Mouse (Mus musculus) bone marrow, adult 2 months (tissue): ENCODE measurements around the gene Slc8a2. TPM values are rescaled to one million over a fixed set of nuclear protein-coding genes. Genes with fewer than 3 reads are reported as not detected.

Experiments
- H3K27ac ChIP-seq: fragments of 200-500 bp; 2 replicates; pipeline ENCODE4 v1.5.1; 2012; ENCODE audit warnings: low read depth, mild to moderate bottlenecking, control low read depth, inconsistent platforms, low read length; ENCODE audit not compliant: control insufficient read depth, poor library complexity, insufficient read depth
- H3K4me1 ChIP-seq: fragments of 200-500 bp; 2 replicates; pipeline ENCODE4 v1.6.1; 2011; ENCODE audit warnings: low read length; ENCODE audit not compliant: control insufficient read depth, insufficient read depth
- H3K4me3 ChIP-seq: fragments of 200-500 bp; replicated peaks from 2 replicates; pipeline ENCODE3; 2011; ENCODE audit warnings: mild to moderate bottlenecking, low read depth, low read length, control low read depth; ENCODE audit not compliant: control insufficient read depth
- CTCF ChIP-seq: fragments of 200-500 bp; IDR thresholded peaks from 2 replicates; pipeline ENCODE4 v1.5.1; 2011; ENCODE audit warnings: low read length, control low read depth; ENCODE audit not compliant: control insufficient read depth, insufficient read depth
- POLR2A ChIP-seq: fragments of 200-500 bp; IDR thresholded peaks from 2 replicates; pipeline ENCODE4 v1.6.1; 2011; ENCODE audit warnings: low read depth, mild to moderate bottlenecking, control low read depth, low read length, borderline replicate concordance; ENCODE audit not compliant: control insufficient read depth
- WGBS: fragments of 180-500 bp; shearing (Covaris S2); methylation state at CpG from one replicate; pipeline ENCODE4 v1.1.7; 2018; 5-methylcytosine and 5-hydroxymethylcytosine counted together
- polyA plus RNA-seq: library from polyadenylated mRNA; stranded (reverse); fragments of >200 nt; gene quantifications from 2 replicates; pipeline ENCODE4 v1.2.4, GENCODE M21; 2011; ENCODE audit warnings: low replicate concordance; ENCODE audit not compliant: missing spikeins, insufficient read depth, insufficient read length

The Slc8a2 gene
- polyA plus RNA-seq: not detected in 2 replicates

DNA sequence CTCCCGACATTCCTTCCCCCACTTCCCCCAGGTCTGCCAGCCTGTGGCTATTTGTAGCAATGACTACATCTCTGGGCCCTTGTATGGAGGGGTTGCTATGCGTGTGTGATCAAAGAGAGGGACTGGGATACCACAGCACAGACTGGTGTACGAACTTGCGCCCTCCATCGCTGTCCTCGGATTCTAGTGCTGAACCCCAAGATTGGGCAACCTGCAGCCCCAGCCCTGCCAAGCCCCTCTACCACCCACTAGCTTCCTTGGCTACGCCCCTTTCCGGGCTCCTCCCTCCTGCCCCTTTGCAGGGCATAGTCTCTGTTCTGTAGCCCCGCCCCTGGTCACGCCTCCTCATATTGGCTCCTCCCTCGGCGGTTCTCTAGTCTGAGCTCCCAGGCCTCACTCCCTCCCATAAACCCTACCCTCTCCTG, at the start of gene Slc8a2:
TSS of gene Slc8a2 (plus strand) at position 406 of the 425 bp plus-strand sequence.
- WGBS: 7% methylated on average over 12 of the region's 12 CpGs
- Histone ChIP-seq H3K4me1 (no peaks in the 10 kb centered on the region), H3K27ac (no peak within 1 kb of the TSS), H3K4me3 (no peak within 1 kb of the TSS)
- TF ChIP-seq CTCF: no peak

- 54% methylated on average over 1 of the region's 1 CpGs for WGBS
- no peaks in the 10 kb centered on the region; the same call in 1 of the 2 replicates for H3K4me1 ChIP-seq
- no peak overlapping the region for H3K27ac ChIP-seq
- H3K4me3 ChIP-seq: no peak overlapping the region
- TF ChIP-seq CTCF (no peak), POLR2A (no peak)
Measured at GRCm38 (mm10) chr7:16079947-16080346, 49.7 kb upstream of the Slc8a2 start.

GRCm38 (mm10) chr7:16080581-16080980, 49.0 kb upstream of the Slc8a2 start:
- H3K4me1 ChIP-seq: no peaks in the 10 kb centered on the region; the same call in 1 of the 2 replicates
- TF ChIP-seq CTCF: no peak
- no peak for TF ChIP-seq POLR2A
- no peak overlapping the region for H3K27ac ChIP-seq
- 69% methylated on average over 4 of the region's 4 CpGs for WGBS
- no peak overlapping the region for H3K4me3 ChIP-seq

DNA sequence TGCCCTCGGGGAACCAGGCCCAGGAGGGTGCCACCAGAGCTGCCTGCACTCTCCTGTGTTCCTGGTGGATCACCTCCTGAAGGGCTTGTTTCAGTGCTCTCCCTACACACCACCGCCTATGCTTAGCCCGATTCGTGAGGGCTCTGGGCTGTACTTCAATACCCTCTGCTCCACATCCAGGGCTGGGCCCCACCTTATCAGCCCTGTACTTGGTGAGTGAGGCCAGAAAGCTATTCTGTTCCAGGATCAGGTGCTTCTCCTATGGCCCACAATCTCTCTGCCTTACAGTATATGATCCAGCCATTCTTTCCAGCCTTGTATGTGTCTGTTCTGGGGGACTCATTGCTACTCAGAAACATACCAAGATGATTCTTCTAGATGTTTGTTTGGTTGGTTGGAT, 46.3 kb upstream of the Slc8a2 start:
- 68% methylated on average over 4 of the region's 4 CpGs for WGBS
- Histone ChIP-seq H3K4me3 (no peak overlapping the region), H3K27ac (no peak overlapping the region), H3K4me1 (no peaks in the 10 kb centered on the region; the same call in 1 of the 2 replicates)
- no peak for TF ChIP-seq POLR2A
- TF ChIP-seq CTCF: no peak

- Histone ChIP-seq H3K4me3 (no peak overlapping the region), H3K27ac (no peak overlapping the region), H3K4me1 (no peaks in the 10 kb centered on the region; the same call in 1 of the 2 replicates)
- TF ChIP-seq CTCF (no peak), POLR2A (no peak)
- 74% methylated on average over 2 of the region's 2 CpGs for WGBS
Measured at GRCm38 (mm10) chr7:16087587-16087986, 42.0 kb upstream of the Slc8a2 start.

GRCm38 (mm10) chr7:16094592-16094991, 35.0 kb upstream of the Slc8a2 start:
- TF ChIP-seq POLR2A (no peak), CTCF (no peak)
- Histone ChIP-seq H3K27ac (no peak overlapping the region), H3K4me1 (peaks cover 1% of the 10 kb centered on the region; the same call in 1 of the 2 replicates), H3K4me3 (no peak overlapping the region)
- 56% methylated on average over 3 of the region's 3 CpGs for WGBS

DNA sequence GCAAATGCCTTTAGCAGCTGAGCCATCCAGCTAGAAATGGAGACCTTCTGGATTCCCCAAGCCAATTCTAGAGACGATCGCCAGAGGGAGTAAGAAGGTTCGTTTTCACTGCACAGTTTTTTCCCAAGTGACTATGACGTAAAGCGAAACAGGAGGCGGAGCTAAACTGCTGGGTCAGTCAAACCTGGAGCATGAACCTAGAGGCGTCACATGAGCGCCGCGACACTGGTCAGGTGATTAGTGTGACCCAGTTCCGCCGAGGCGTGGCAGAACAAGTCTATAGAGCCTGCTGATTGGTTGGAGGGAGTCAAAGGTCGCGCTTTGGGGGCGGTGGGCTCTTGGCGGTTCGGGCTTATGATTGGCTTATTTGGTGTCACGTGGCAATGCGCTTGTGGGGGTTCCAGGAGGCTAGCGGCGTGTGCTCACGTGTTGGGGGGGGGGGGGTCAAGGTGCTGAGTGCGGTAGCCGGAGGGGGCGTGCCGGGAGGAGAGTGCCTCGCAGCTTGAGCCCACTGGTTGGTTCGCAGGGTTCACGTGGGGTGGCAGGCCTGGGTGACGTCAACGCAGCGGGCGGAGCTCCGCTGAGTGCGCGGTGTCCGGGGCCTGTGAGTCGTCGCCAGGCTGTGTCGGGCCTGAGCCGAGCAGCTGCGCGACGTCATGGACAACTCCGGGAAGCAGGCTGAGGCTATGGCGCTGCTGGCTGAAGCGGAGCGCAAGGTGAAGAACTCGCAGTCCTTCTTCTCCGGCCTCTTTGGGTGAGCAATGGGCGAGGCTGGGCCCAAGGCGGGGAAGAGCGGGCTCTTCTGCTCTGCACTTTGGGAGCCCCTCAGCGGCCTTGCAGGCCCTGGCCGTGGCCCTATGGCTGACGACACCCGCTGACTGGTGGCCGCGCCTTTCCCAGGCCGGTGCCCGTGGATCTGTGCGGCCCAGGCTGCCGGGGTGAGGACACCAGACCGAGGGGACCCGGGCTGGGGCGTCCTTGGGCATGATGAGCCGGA, 31.3 kb upstream of the Slc8a2 start, which contains the start of gene Napa:
TSS of gene Napa (plus strand) at position 438 of the 997 bp plus-strand sequence.
- peaks cover 1% of the 10 kb centered on the region; the same call in 1 of the 2 replicates for H3K4me1 ChIP-seq
- TF ChIP-seq POLR2A (peak; percentile 99), CTCF (peak; percentile 38; the same call in 1 of the 2 replicates)
- under 1% methylated on average over 68 of the region's 68 CpGs for whole genome bisulfite sequencing

GRCm38 (mm10) chr7:16099901-16100300, 29.7 kb upstream of the Slc8a2 start:
- WGBS: 51% methylated on average over 4 of the region's 4 CpGs
- Histone ChIP-seq H3K27ac (peak overlapping the region; percentile 46), H3K4me3 (peak overlapping the region; percentile 63)

More for the DNA sequence above, 31.3 kb upstream of the Slc8a2 start, which contains the start of gene Napa:
- H3K4me3 ChIP-seq: peak within 1 kb of the TSS; percentile 83
- peak within 1 kb of the TSS; percentile 88 for H3K27ac ChIP-seq

GRCm38 (mm10) chr7:16101081-16101480, 28.5 kb upstream of the Slc8a2 start:
- no peak overlapping the region for H3K27ac ChIP-seq
- no peak for TF ChIP-seq POLR2A
- TF ChIP-seq CTCF: no peak
- H3K4me1 ChIP-seq: peaks cover 1% of the 10 kb centered on the region; the same call in 1 of the 2 replicates
- WGBS: 79% methylated on average over 7 of the region's 7 CpGs
- H3K4me3 ChIP-seq: no peak overlapping the region

More at GRCm38 (mm10) chr7:16099901-16100300, 29.7 kb upstream of the Slc8a2 start:
- TF ChIP-seq POLR2A: no peak
- no peak for TF ChIP-seq CTCF
- H3K4me1 ChIP-seq: peaks cover 1% of the 10 kb centered on the region; the same call in 1 of the 2 replicates
